In the genomic region with DNA sequence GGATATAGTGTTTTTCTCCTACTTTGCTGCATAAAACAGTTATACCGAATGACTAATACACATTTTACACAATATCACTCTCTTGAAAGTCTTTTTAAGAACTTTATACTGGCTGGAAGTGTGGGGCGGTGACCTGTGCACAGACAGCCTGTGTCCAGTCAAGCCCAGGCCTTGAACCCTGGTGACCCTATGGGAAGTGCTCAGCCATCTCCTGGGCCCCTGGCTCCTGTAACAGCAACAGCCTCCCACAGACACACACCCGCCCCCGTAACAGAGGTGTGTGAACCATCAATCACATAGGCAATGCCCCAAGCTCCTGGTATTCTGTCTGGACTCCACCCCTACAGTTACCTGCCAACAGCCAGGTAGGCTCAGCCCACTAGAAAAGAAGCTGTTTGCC, we compare ENCODE assay signal across 28 mouse cellular contexts.
"Had no signal": no experiment of that assay in that cellular context is flagged by ENCODE, and none has a peak within 500 bp of the region (broad histone marks: within the 10 kb centered on the region; RNA-seq: fewer than 3 reads in every experiment).

No protein-coding gene starts in this region.

- H3K27me3 ChIP-seq: embryonic facial prominence, embryonic 12.5 days; embryonic facial prominence, embryonic 13.5 days; embryonic facial prominence, embryonic 15.5 days; forebrain, embryonic 12.5 days; forebrain, embryonic 13.5 days; forebrain, embryonic 15.5 days had no signal

- ATAC-seq: forebrain, embryonic 13.5 days; forebrain, embryonic 14.5 days; forebrain, embryonic 15.5 days; forebrain, embryonic 16.5 days; forebrain, postnatal 0 days had no signal

- H3K27ac ChIP-seq: embryonic facial prominence, embryonic 10.5 days; embryonic facial prominence, embryonic 12.5 days; embryonic facial prominence, embryonic 13.5 days; embryonic facial prominence, embryonic 15.5 days; forebrain, embryonic 10.5 days; forebrain, embryonic 12.5 days; forebrain, embryonic 13.5 days; forebrain, embryonic 15.5 days; gastrocnemius, adult 2 months had no signal

- DNase-seq: cerebellum, adult 18-20 months; cerebellum, adult 2 months; cerebellum, adult 8-10 months; cerebellum, adult 9-10 months; cerebellum, adult 9-11 months; cerebellum, postnatal 10 days; cerebellum, postnatal 14 days; cerebellum, postnatal 25 days; cerebellum, postnatal 36 days; embryo, embryonic 11 days; forebrain, postnatal 0 days; gastrocnemius, adult 2 months; gastrocnemius, postnatal 10 days; gastrocnemius, postnatal 14 days; gastrocnemius, postnatal 25 days; gastrocnemius, postnatal 36 days; heart, adult 11 months had no signal

- H3K9me3 ChIP-seq: embryonic facial prominence, embryonic 10.5 days; embryonic facial prominence, embryonic 12.5 days; embryonic facial prominence, embryonic 13.5 days; embryonic facial prominence, embryonic 15.5 days; forebrain, embryonic 10.5 days; forebrain, embryonic 12.5 days; forebrain, embryonic 13.5 days; forebrain, embryonic 15.5 days had no signal

- H3K9ac ChIP-seq: embryonic facial prominence, embryonic 12.5 days; embryonic facial prominence, embryonic 13.5 days; embryonic facial prominence, embryonic 15.5 days; forebrain, embryonic 12.5 days; forebrain, embryonic 13.5 days; forebrain, embryonic 15.5 days; forebrain, postnatal 0 days had no signal

- H3K4me2 ChIP-seq: embryonic facial prominence, embryonic 12.5 days; embryonic facial prominence, embryonic 13.5 days; embryonic facial prominence, embryonic 15.5 days; forebrain, embryonic 12.5 days; forebrain, embryonic 13.5 days; forebrain, embryonic 15.5 days had no signal

- H3K4me1 ChIP-seq: embryonic facial prominence, embryonic 10.5 days; embryonic facial prominence, embryonic 12.5 days; embryonic facial prominence, embryonic 13.5 days; embryonic facial prominence, embryonic 15.5 days; forebrain, embryonic 10.5 days; forebrain, embryonic 12.5 days; forebrain, embryonic 13.5 days; forebrain, embryonic 15.5 days had no signal

- H3K36me3 ChIP-seq: embryonic facial prominence, embryonic 10.5 days; embryonic facial prominence, embryonic 12.5 days; embryonic facial prominence, embryonic 13.5 days; embryonic facial prominence, embryonic 15.5 days; forebrain, embryonic 10.5 days; forebrain, embryonic 12.5 days; forebrain, embryonic 15.5 days had no signal

- H3K4me3 ChIP-seq: embryonic facial prominence, embryonic 10.5 days; embryonic facial prominence, embryonic 12.5 days; embryonic facial prominence, embryonic 13.5 days; embryonic facial prominence, embryonic 15.5 days; erythroblast, embryonic 14.5 days; forebrain, embryonic 10.5 days; forebrain, embryonic 12.5 days; forebrain, embryonic 13.5 days; forebrain, embryonic 15.5 days; gastrocnemius, adult 2 months had no signal
